Mouse (Mus musculus) heart, embryonic 15.5 days (tissue): Measurements from ENCODE around the gene Zbtb9. TPM values are rescaled to one million over a fixed set of nuclear protein-coding genes. Genes with fewer than 3 reads are reported as not detected.

Experiments used
- ATAC-seq: fragments of 200-750 bp; cut with Nextera tagmentation; replicated peaks from 2 replicates; pipeline ENCODE4 v1.8.0; 2017; ENCODE audit warnings: low read depth, moderate TSS enrichment; ENCODE audit not compliant: insufficient number of reproducible peaks, insufficient read depth, low FRiP score
- H3K27ac ChIP-seq: fragments of 300-500 bp; sonication (generic); 2 replicates; pipeline ENCODE4 v1.5.1; 2015; ENCODE audit warnings: mild to moderate bottlenecking, inconsistent platforms
- H3K27me3 ChIP-seq: fragments of 300-500 bp; sonication (generic); 2 replicates; pipeline ENCODE4 v1.6.1; 2015; ENCODE audit warnings: inconsistent platforms
- H3K36me3 ChIP-seq: fragments of 300-500 bp; sonication (generic); 2 replicates; pipeline ENCODE4 v1.6.1; 2015; ENCODE audit warnings: mild to moderate bottlenecking, inconsistent platforms
- H3K4me1 ChIP-seq: fragments of 300-500 bp; sonication (generic); replicated peaks from 2 replicates; pipeline ENCODE4 v1.6.1; 2015; ENCODE audit warnings: inconsistent platforms
- H3K4me2 ChIP-seq: fragments of 300-500 bp; sonication (generic); 2 replicates; pipeline ENCODE4 v1.6.1; 2015; ENCODE audit warnings: inconsistent platforms, mild to moderate bottlenecking, moderate library complexity
- H3K4me3 ChIP-seq: fragments of 300-500 bp; sonication (generic); 2 replicates; pipeline ENCODE4 v1.5.1; 2015; ENCODE audit warnings: mild to moderate bottlenecking, inconsistent platforms
- H3K9ac ChIP-seq: fragments of 300-500 bp; sonication (generic); 2 replicates; pipeline ENCODE4 v1.6.1; 2015; ENCODE audit warnings: mild to moderate bottlenecking, inconsistent platforms
- H3K9me3 ChIP-seq: fragments of 300-500 bp; sonication (generic); replicated peaks from 2 replicates; pipeline ENCODE4 v1.6.1; 2016; ENCODE audit warnings: inconsistent platforms
- WGBS: fragments of 180-500 bp; shearing (Covaris S2); methylation state at CpG from one replicate; pipeline ENCODE4 v1.1.7; 2015; ENCODE audit warnings: mixed read lengths; 5-methylcytosine and 5-hydroxymethylcytosine counted together
- polyA plus RNA-seq: library from polyadenylated mRNA; unstranded; fragments of >200 nt; fragmentation: Nextera tagmentation; extraction: Ambion mirVana; gene quantifications from 2 replicates; pipeline ENCODE4 v1.2.1, GENCODE M21; 2015

Gene Zbtb9
- polyA plus RNA-seq, 1 experiment from 2014 or later: 8.3 TPM

- Histone ChIP-seq H3K4me3 (peak overlapping the region; percentile 31; the same call in 1 of the 2 replicates), H3K9me3 (no peaks in the 10 kb centered on the region), H3K9ac (0 out of 2 replicates have a peak overlapping the region, but pooled peaks have one; percentile 25)
Observed at GRCm38 (mm10) chr17:27032328-27032727, 59.4 kb downstream of the Zbtb9 start.

GRCm38 (mm10) chr17:27032869-27033268 is 59.9 kb downstream of the Zbtb9 start:
- WGBS: under 1% methylated on average over 14 of the region's 14 CpGs
- Histone ChIP-seq H3K27ac (no peak overlapping the region), H3K4me3 (peak overlapping the region; percentile 31)

More at GRCm38 (mm10) chr17:27032328-27032727, 59.4 kb downstream of the Zbtb9 start:
- no peaks in the 10 kb centered on the region for H3K36me3 ChIP-seq
- no peaks in the 10 kb centered on the region for H3K27me3 ChIP-seq
- H3K4me1 ChIP-seq: peaks cover 21% of the 10 kb centered on the region
- ATAC-seq: no peak
- H3K4me2 ChIP-seq: peak overlapping the region; percentile 57
- H3K27ac ChIP-seq: no peak overlapping the region
- WGBS: 51% methylated on average over 7 of the region's 7 CpGs

GRCm38 (mm10) chr17:27036465-27036864 is 63.5 kb downstream of the Zbtb9 start:
- Histone ChIP-seq H3K9me3 (no peaks in the 10 kb centered on the region), H3K4me1 (peaks cover 37% of the 10 kb centered on the region), H3K27me3 (no peaks in the 10 kb centered on the region), H3K27ac (peak overlapping the region; percentile 25; the same call in 1 of the 2 replicates), H3K4me2 (no peak overlapping the region), H3K36me3 (no peaks in the 10 kb centered on the region), H3K4me3 (no peak overlapping the region), H3K9ac (no peak overlapping the region)
- ATAC-seq: no peak
- WGBS: 56% methylated on average over 7 of the region's 7 CpGs

More at GRCm38 (mm10) chr17:27032869-27033268, 59.9 kb downstream of the Zbtb9 start:
- Histone ChIP-seq H3K4me2 (peak overlapping the region; percentile 57), H3K9me3 (no peaks in the 10 kb centered on the region), H3K27me3 (no peaks in the 10 kb centered on the region), H3K4me1 (peaks cover 16% of the 10 kb centered on the region), H3K9ac (0 out of 2 replicates have a peak overlapping the region, but pooled peaks have one; percentile 25), H3K36me3 (no peaks in the 10 kb centered on the region)
- ATAC-seq: peak; percentile 25; the same call in 1 of the 2 replicates

- Histone ChIP-seq H3K4me3 (no peak overlapping the region), H3K9ac (no peak overlapping the region), H3K9me3 (no peaks in the 10 kb centered on the region), H3K36me3 (no peaks in the 10 kb centered on the region), H3K4me1 (peaks cover 32% of the 10 kb centered on the region), H3K27ac (no peak overlapping the region), H3K4me2 (0 out of 2 replicates have a peak overlapping the region, but pooled peaks have one; percentile 8), H3K27me3 (no peaks in the 10 kb centered on the region)
- 31% methylated on average over 18 of the region's 18 CpGs for WGBS
- peak; percentile 28; the same call in 1 of the 2 replicates for ATAC-seq
Observed at GRCm38 (mm10) chr17:27038335-27039050, 65.5 kb downstream of the Zbtb9 start.

- Histone ChIP-seq H3K36me3 (no peaks in the 10 kb centered on the region), H3K4me2 (peak overlapping the region; percentile 47), H3K9me3 (no peaks in the 10 kb centered on the region), H3K9ac (no peak overlapping the region), H3K27ac (peak overlapping the region; percentile 16; the same call in 1 of the 2 replicates), H3K4me1 (peaks cover 32% of the 10 kb centered on the region), H3K4me3 (no peak overlapping the region), H3K27me3 (no peaks in the 10 kb centered on the region)
- ATAC-seq: no peak
- 75% methylated on average over 10 of the region's 10 CpGs for WGBS
Observed at GRCm38 (mm10) chr17:27039432-27040102, 66.6 kb downstream of the Zbtb9 start.

GRCm38 (mm10) chr17:27040304-27041045 is 67.5 kb downstream of the Zbtb9 start:
- H3K27ac ChIP-seq: peak overlapping the region; percentile 16; the same call in 1 of the 2 replicates
- no peaks in the 10 kb centered on the region for H3K27me3 ChIP-seq
- no peaks in the 10 kb centered on the region for H3K36me3 ChIP-seq
- peak overlapping the region; percentile 47 for H3K4me2 ChIP-seq
- peaks cover 32% of the 10 kb centered on the region for H3K4me1 ChIP-seq
- H3K9me3 ChIP-seq: no peaks in the 10 kb centered on the region
- no peak overlapping the region; the same call in 1 of the 2 replicates for H3K4me3 ChIP-seq
- H3K9ac ChIP-seq: 0 out of 2 replicates have a peak overlapping the region, but pooled peaks have one; percentile 21
- WGBS: 24% methylated on average over 20 of the region's 20 CpGs
- ATAC-seq: no peak

GRCm38 (mm10) chr17:27041046-27041786 is 68.2 kb downstream of the Zbtb9 start:
- no peaks in the 10 kb centered on the region for H3K36me3 ChIP-seq
- ATAC-seq: no peak; the same call in 1 of the 2 replicates
- 66% methylated on average over 10 of the region's 13 CpGs for WGBS
- H3K4me1 ChIP-seq: peaks cover 32% of the 10 kb centered on the region
- H3K27ac ChIP-seq: no peak overlapping the region
- no peak overlapping the region for H3K9ac ChIP-seq
- H3K9me3 ChIP-seq: no peaks in the 10 kb centered on the region
- no peak overlapping the region for H3K4me2 ChIP-seq
- H3K4me3 ChIP-seq: no peak overlapping the region
- no peaks in the 10 kb centered on the region for H3K27me3 ChIP-seq

GRCm38 (mm10) chr17:27041787-27042055 is 68.8 kb downstream of the Zbtb9 start:
- 71% methylated on average over 2 of the region's 2 CpGs for WGBS
- H3K4me1 ChIP-seq: peaks cover 32% of the 10 kb centered on the region
- H3K27ac ChIP-seq: no peak overlapping the region
- H3K4me3 ChIP-seq: no peak overlapping the region
- H3K9ac ChIP-seq: no peak overlapping the region
- no peaks in the 10 kb centered on the region for H3K9me3 ChIP-seq
- H3K27me3 ChIP-seq: no peaks in the 10 kb centered on the region
- H3K36me3 ChIP-seq: no peaks in the 10 kb centered on the region
- H3K4me2 ChIP-seq: no peak overlapping the region
- no peak for ATAC-seq

GRCm38 (mm10) chr17:27042840-27043239 is 69.9 kb downstream of the Zbtb9 start:
- no peak overlapping the region for H3K27ac ChIP-seq
- H3K4me2 ChIP-seq: no peak overlapping the region
- no peak for ATAC-seq
- no peak overlapping the region for H3K9ac ChIP-seq
- no peaks in the 10 kb centered on the region for H3K36me3 ChIP-seq
- no peaks in the 10 kb centered on the region for H3K9me3 ChIP-seq
- peaks cover 32% of the 10 kb centered on the region for H3K4me1 ChIP-seq
- H3K4me3 ChIP-seq: no peak overlapping the region
- H3K27me3 ChIP-seq: no peaks in the 10 kb centered on the region
- WGBS: 59% methylated on average over 6 of the region's 6 CpGs

- Histone ChIP-seq H3K27me3 (no peaks in the 10 kb centered on the region), H3K4me2 (no peak overlapping the region), H3K9me3 (no peaks in the 10 kb centered on the region), H3K27ac (no peak overlapping the region), H3K4me3 (no peak overlapping the region), H3K4me1 (peaks cover 18% of the 10 kb centered on the region), H3K9ac (no peak overlapping the region), H3K36me3 (no peaks in the 10 kb centered on the region)
- ATAC-seq: no peak
- WGBS: 89% methylated on average over 6 of the region's 6 CpGs
Observed at GRCm38 (mm10) chr17:27045164-27045563, 72.2 kb downstream of the Zbtb9 start.
